Mouse (Mus musculus) lung, postnatal 10 days (tissue): ENCODE measurements around the gene Esp18.

ENCODE experiments used
- DNase-seq: peaks from one replicate; pipeline ENCODE4 v3.0.0; 2021

The Esp18 gene

GRCm38 (mm10) chr17:39406059-39406458 is at the start of gene Esp18:
TSS of gene Esp18 (plus strand) at chr17:39406359.
- no peak for DNase-seq

DNA sequence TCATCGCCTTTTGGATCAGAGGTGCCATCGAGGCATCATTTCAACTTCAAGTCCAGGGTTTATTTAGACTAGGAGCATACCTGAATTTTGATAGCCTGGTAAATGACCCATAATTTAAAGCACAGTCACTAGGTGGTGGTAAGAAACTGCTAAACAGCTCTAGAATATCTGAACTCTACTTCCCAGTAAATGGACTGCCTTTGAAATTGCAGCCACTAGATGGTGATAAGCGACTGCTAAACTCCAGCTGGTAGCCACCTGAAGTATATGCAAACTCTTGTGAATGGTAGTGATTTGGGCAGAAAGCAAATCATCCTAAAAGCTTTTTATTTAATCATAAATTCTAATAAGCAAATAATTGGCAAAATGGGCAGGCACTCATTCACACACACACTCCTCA is 42.8 kb upstream of the Esp18 start:
- DNase-seq = no peak
